Mouse (Mus musculus) CH12.LX (cell line): ENCODE results near the gene Bphl. TPM values are rescaled to one million over a fixed set of nuclear protein-coding genes. Genes with fewer than 3 reads are reported as not detected.
A peak's percentile ranks its signal among the peaks of the same experiment; 100 is the strongest.

Experiments
- DNase-seq: peaks from one replicate; pipeline ENCODE4 v3.0.0-alpha.2; 2013; ENCODE audit errors: extremely low read depth
- H3K27ac ChIP-seq: 2 replicates; pipeline ENCODE4 v1.5.1; 2012; ENCODE audit warnings: low read depth, mild to moderate bottlenecking, control low read depth, moderate library complexity; ENCODE audit not compliant: insufficient read depth
- H3K27me3 ChIP-seq: replicated peaks from 2 replicates; pipeline ENCODE3; 2012; ENCODE audit warnings: inconsistent platforms
- H3K36me3 ChIP-seq, 2 experiments: replicated peaks in 1 of 2; 2 replicates each; pipeline versions ENCODE3 to v1.6.1; 2012; ENCODE audit warnings: inconsistent platforms in 1 of 2, low read length in 1 of 2, mild to moderate bottlenecking in 1 of 2, mixed read lengths in 1 of 2, moderate library complexity in 1 of 2; ENCODE audit not compliant: control insufficient read depth in 1 of 2, insufficient read depth in 1 of 2
- H3K4me1 ChIP-seq, 2 experiments: 2 replicates each; pipeline ENCODE4 v1.6.1; 2012; ENCODE audit warnings: inconsistent platforms in 1 of 2, moderate library complexity in 1 of 2; ENCODE audit not compliant: insufficient read depth in 2 of 2, control insufficient read depth in 1 of 2
- H3K4me2 ChIP-seq: 2 replicates; pipeline ENCODE4 v1.6.1; 2012; ENCODE audit warnings: low read depth, mild to moderate bottlenecking, control low read depth; ENCODE audit not compliant: poor library complexity, insufficient read depth, severe bottlenecking
- H3K4me3 ChIP-seq, 3 experiments: fragments of 150-350 bp in 1 of 3; sonication (generic) in 1 of 3; replicated peaks in 1 of 3; 2 replicates each; pipeline versions ENCODE3 to v1.5.1; 2011 to 2012; ENCODE audit warnings: low read depth in 2 of 3, low read length in 2 of 3, mild to moderate bottlenecking in 2 of 3, moderate library complexity in 2 of 3, control low read depth in 1 of 3, improper control_type of control experiment in 1 of 3, inconsistent platforms in 1 of 3, mixed read lengths in 1 of 3; ENCODE audit not compliant: poor library complexity in 1 of 3
- H3K79me2 ChIP-seq: replicated peaks from 2 replicates; pipeline ENCODE4 v1.6.1; 2012; ENCODE audit warnings: mild to moderate bottlenecking, moderate library complexity; ENCODE audit not compliant: control insufficient read depth, poor library complexity, insufficient read depth, severe bottlenecking; ENCODE audit errors: extremely low read depth
- H3K9ac ChIP-seq: 2 replicates; pipeline ENCODE4 v1.6.1; 2012; ENCODE audit warnings: low read depth, mild to moderate bottlenecking, control low read depth, moderate library complexity; ENCODE audit not compliant: insufficient read depth
- H3K9me3 ChIP-seq: replicated peaks from 2 replicates; pipeline ENCODE3; 2012; ENCODE audit warnings: low read length, inconsistent platforms, mixed read lengths
- CHD1 ChIP-seq: IDR thresholded peaks from 2 replicates; pipeline ENCODE4 v1.6.1; 2012; ENCODE audit warnings: low read depth, low read length, improper control_type of control experiment, inconsistent platforms
- CTCF ChIP-seq, 2 experiments: IDR thresholded peaks in 1 of 2; conservative IDR thresholded peaks in 1 of 2; 2 replicates each; pipeline ENCODE4 v1.5.1; 2011 to 2012; ENCODE audit warnings: low read depth in 2 of 2, low read length in 2 of 2, improper control_type of control experiment in 1 of 2, inconsistent platforms in 1 of 2, mild to moderate bottlenecking in 1 of 2, moderate library complexity in 1 of 2
- ETS1 ChIP-seq: conservative IDR thresholded peaks from 2 replicates; pipeline ENCODE4 v1.6.1; 2012; ENCODE audit warnings: low read depth, mild to moderate bottlenecking, inconsistent platforms, low read length, improper control_type of control experiment, moderate library complexity
- IRF4 ChIP-seq: IDR thresholded peaks from 2 replicates; pipeline ENCODE4 v1.6.1; 2014; ENCODE audit warnings: low read depth, mild to moderate bottlenecking, inconsistent platforms, low read length, improper control_type of control experiment
- MAX ChIP-seq: IDR thresholded peaks from 2 replicates; pipeline ENCODE4 v1.6.1; 2011; ENCODE audit warnings: low read length, improper control_type of control experiment
- MXI1 ChIP-seq: IDR thresholded peaks from 2 replicates; pipeline ENCODE4 v1.6.1; 2011; ENCODE audit warnings: mild to moderate bottlenecking, low read depth, low read length, improper control_type of control experiment
- NELFE ChIP-seq: IDR thresholded peaks from 2 replicates; pipeline ENCODE4 v1.6.1; 2011; ENCODE audit warnings: low read depth, low read length, improper control_type of control experiment
- NRF1 ChIP-seq: IDR thresholded peaks from 2 replicates; pipeline ENCODE4 v1.6.1; 2014; ENCODE audit warnings: low read depth, mild to moderate bottlenecking, inconsistent platforms, low read length, improper control_type of control experiment, moderate library complexity
- PAX5 ChIP-seq: IDR thresholded peaks from 2 replicates; pipeline ENCODE4 v1.6.1; 2012; ENCODE audit warnings: low read length, inconsistent platforms, mixed read lengths
- POLR2A ChIP-seq: IDR thresholded peaks from 2 replicates; pipeline ENCODE4 v1.6.1; 2011; ENCODE audit warnings: low read depth, mild to moderate bottlenecking, improper control_type of control experiment, low read length
- RAD21 ChIP-seq: IDR thresholded peaks from 2 replicates; pipeline ENCODE4 v1.6.1; 2011; ENCODE audit warnings: low read depth, mild to moderate bottlenecking, low read length, improper control_type of control experiment, moderate library complexity
- SMC3 ChIP-seq: IDR thresholded peaks from 2 replicates; pipeline ENCODE4 v1.6.1; 2011; ENCODE audit warnings: low read depth, low read length, improper control_type of control experiment
- TBP ChIP-seq: conservative IDR thresholded peaks from 2 replicates; pipeline ENCODE4 v1.6.1; 2011; ENCODE audit warnings: low read depth, low read length, improper control_type of control experiment
- TCF12 ChIP-seq: IDR thresholded peaks from 2 replicates; pipeline ENCODE4 v1.6.1; 2014; ENCODE audit warnings: low read depth, mild to moderate bottlenecking, inconsistent platforms, low read length, improper control_type of control experiment
- UBTF ChIP-seq: IDR thresholded peaks from 2 replicates; pipeline ENCODE4 v1.6.1; 2012; ENCODE audit warnings: low read depth, mild to moderate bottlenecking, inconsistent platforms, low read length, improper control_type of control experiment, moderate library complexity
- USF1 ChIP-seq: IDR thresholded peaks from 2 replicates; pipeline ENCODE4 v1.6.1; 2014; ENCODE audit warnings: low read depth, mild to moderate bottlenecking, inconsistent platforms, low read length, improper control_type of control experiment
- ZC3H11A ChIP-seq: IDR thresholded peaks from 2 replicates; pipeline ENCODE4 v1.6.1; 2012; ENCODE audit warnings: low read depth, mild to moderate bottlenecking, inconsistent platforms, low read length, improper control_type of control experiment
- ZKSCAN1 ChIP-seq: IDR thresholded peaks from 2 replicates; pipeline ENCODE4 v1.6.1; 2012; ENCODE audit warnings: low read depth, inconsistent platforms, low read length, improper control_type of control experiment, borderline replicate concordance
- ZMIZ1 ChIP-seq: IDR thresholded peaks from 2 replicates; pipeline ENCODE4 v1.6.1; 2012; ENCODE audit warnings: low read depth, mild to moderate bottlenecking, inconsistent platforms, low read length, improper control_type of control experiment
- ZNF384 ChIP-seq: IDR thresholded peaks from 2 replicates; pipeline ENCODE4 v1.6.1; 2012; ENCODE audit warnings: low read depth, low read length, improper control_type of control experiment, inconsistent platforms
- dilution Hi-C: fragments of 300-500 bp; cut with MboI; formaldehyde crosslinking; loops from 2 replicates; pipeline ENCODE4 v1.14.3; 2020; ENCODE audit warnings: low sequenced_read_pairs; ENCODE audit not compliant: extremely low pct_unique_long_range_greater_than_20kb, extremely low pct_ligation_motif_present
- in situ Hi-C: fragments of 300-500 bp; cut with MboI; formaldehyde crosslinking; loops from 3 replicates; pipeline ENCODE4 v1.14.3; 2019; ENCODE audit warnings: low sequenced_read_pairs, low pct_ligation_motif_present, low pct_unique_long_range_greater_than_20kb, mixed read lengths
- polyA plus RNA-seq: library from polyadenylated mRNA; unstranded; fragments of >175 nt; gene quantifications from 2 replicates; pipeline ENCODE4 v1.2.1, GENCODE M21; 2012; ENCODE audit warnings: low read depth; ENCODE audit not compliant: insufficient read length
- total RNA-seq, 2 experiments: library from RNA; depleted of rRNA; stranded (reverse); fragments of 300-350 nt in 1 of 2; fragments of >200 nt in 1 of 2; gene quantifications; 2 replicates each; pipeline ENCODE4 v1.2.3; 2012 to 2014

Gene Bphl
- total RNA-seq (2012; rRNA removed) (21.6 and 35.3 TPM in 2 replicates), total RNA-seq (2014; rRNA removed) (40.9 and 41.3 TPM in 2 replicates), polyA plus RNA-seq (18.1 and 20.1 TPM in 2 replicates)

- H3K9me3 ChIP-seq = peaks cover 4% of the 10 kb centered on the region
- no peaks in the 10 kb centered on the region for H3K27me3 ChIP-seq
- in situ Hi-C loops = no loop called here
- peak within 1 kb of the TSS; percentile 70 for H3K4me2 ChIP-seq
- peak within 1 kb of the TSS; percentile 96 for H3K9ac ChIP-seq
- H3K27ac ChIP-seq = peak within 1 kb of the TSS; percentile 14
- peak; percentile 94 for DNase-seq
- no peaks in the 10 kb centered on the region for H3K79me2 ChIP-seq
- H3K4me3 ChIP-seq = peak within 1 kb of the TSS; percentile 80 to 98 (median 85)
- peaks cover 8 to 28% of the 10 kb centered on the region in 2 experiments for H3K36me3 ChIP-seq
- TF ChIP-seq SMC3 (no peak), NELFE (peak; percentile 93), MXI1 (peak; percentile 22; the same call in 1 of the 2 replicates), CTCF (conservative IDR thresholded peaks at IDR 0.05 in 1 of 2, IDR thresholded peaks at IDR 0.05 in 1 of 2; ENCODE audit: low read depth in 2 of 2, low read length in 2 of 2) (no peak), IRF4 (0 out of 2 replicates have a peak, but pooled peaks have one; percentile 6), ZMIZ1 (peak; percentile 78), NRF1 (peak; percentile 95), TCF12 (peak; percentile 82; the same call in 1 of the 2 replicates), POLR2A (peak; percentile 96), TBP (peak; percentile 74)
- TF ChIP-seq, all 38 proteins: peak for 8
- dilution Hi-C loops = no loop called here
- H3K4me1 ChIP-seq = peaks cover 6 to 20% of the 10 kb centered on the region in 2 experiments; a peak in 3 of 4 replicates
These were observed at the start of gene Bphl for GRCm38 (mm10) chr13:34037172-34038055. Bphl (plus strand) TSS chr13:34037597.

GRCm38 (mm10) chr13:33989625-33990024 is 47.8 kb upstream of the Bphl start:
- dilution Hi-C loops (no loop called here), in situ Hi-C loops (no loop called here)
- no peak for DNase-seq
- Histone ChIP-seq H3K27me3 (no peaks in the 10 kb centered on the region), H3K4me3 (no peak overlapping the region), H3K4me1 (no peaks in the 10 kb centered on the region), H3K9ac (no peak overlapping the region)
- TF ChIP-seq ZKSCAN1 (no peak), TBP (no peak), ZNF384 (no peak)
- TF ChIP-seq, all 38 proteins: peak for 0
- H3K4me2 ChIP-seq = no peak overlapping the region
- H3K36me3 ChIP-seq = peaks cover 0 to 14% of the 10 kb centered on the region in 2 experiments
- no peak overlapping the region for H3K27ac ChIP-seq
- H3K79me2 ChIP-seq = no peaks in the 10 kb centered on the region
- no peaks in the 10 kb centered on the region for H3K9me3 ChIP-seq

DNA sequence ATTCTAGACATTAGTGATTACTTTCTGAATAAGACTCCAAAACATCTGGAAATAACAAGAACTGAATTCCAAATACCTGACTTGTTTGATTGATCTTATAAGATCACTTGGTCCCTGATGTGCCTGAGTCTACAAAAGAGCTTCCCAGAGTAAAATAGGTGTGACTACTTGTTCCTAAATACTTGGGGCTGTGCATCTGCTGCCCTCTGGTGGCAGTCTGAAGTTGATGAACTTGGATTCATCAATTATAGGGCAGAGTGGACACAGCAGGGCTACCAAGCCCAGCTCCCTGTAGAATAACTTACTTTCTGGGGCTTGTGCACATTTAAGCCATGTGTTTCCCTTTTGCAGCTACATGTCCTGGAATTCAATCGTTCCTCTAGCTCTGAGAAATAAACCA is 42.2 kb upstream of the Bphl start:
- TF ChIP-seq RAD21 = peak; percentile 79
- peak; percentile 91 for TF ChIP-seq SMC3
- TF ChIP-seq CTCF (conservative IDR thresholded peaks at IDR 0.05 in 1 of 2, IDR thresholded peaks at IDR 0.05 in 1 of 2; ENCODE audit: low read depth in 2 of 2, low read length in 2 of 2) = peak; percentile 69 to 90
- TF ChIP-seq USF1 = no peak
- no peak for TF ChIP-seq TBP
- TF ChIP-seq ETS1 = no peak
- no peak for TF ChIP-seq UBTF
- TF ChIP-seq PAX5 = no peak
- TF ChIP-seq CHD1 = no peak
- TF ChIP-seq MAX = no peak
- peak; percentile 13; the same call in 1 of the 2 replicates for TF ChIP-seq ZC3H11A
- TF ChIP-seq MXI1 = no peak
- peak; percentile 76 for DNase-seq
- Histone ChIP-seq H3K4me1 (no peaks in the 10 kb centered on the region), H3K4me2 (no peak overlapping the region), H3K27me3 (no peaks in the 10 kb centered on the region), H3K9me3 (no peaks in the 10 kb centered on the region), H3K79me2 (no peaks in the 10 kb centered on the region), H3K27ac (no peak overlapping the region), H3K9ac (no peak overlapping the region), H3K4me3 (no peak overlapping the region), H3K36me3 (peaks cover 0 to 3% of the 10 kb centered on the region in 2 experiments)
- dilution Hi-C loops = no loop called here
- in situ Hi-C loops = no loop called here
